Comparison of ENCODE assay signal across 9 mouse cellular contexts in genomic region chr14:76708728-76709127, GRCm38 (mm10).
DNase-seq lines count a peak whose midpoint lies in the region; ATAC-seq and TF ChIP-seq lines count a peak whose summit lies in the region.
"Had no signal": no experiment of that assay in that cellular context is flagged by ENCODE, and none has a peak within 500 bp of the region (broad histone marks: within the 10 kb centered on the region; RNA-seq: fewer than 3 reads in every experiment).

No protein-coding gene starts in this region.

- no peaks in the 10 kb centered on the region for H3K9me3 ChIP-seq in heart, embryonic 10.5 days
- H3K9me3 ChIP-seq in kidney, embryonic 16.5 days (ENCODE audit: low read length), result no peaks in the 10 kb centered on the region; the same call in 1 of the 2 replicates

- peak overlapping the region; percentile 6; the same call in 1 of the 2 replicates for H3K27ac ChIP-seq in cortical plate, adult 2 months (ENCODE audit: insufficient read depth, low read length)
- H3K27ac ChIP-seq in heart, embryonic 10.5 days, result peak overlapping the region; percentile 11; the same call in 1 of the 2 replicates
- no peak overlapping the region for H3K27ac ChIP-seq in kidney, embryonic 16.5 days (ENCODE audit: low read length)

- no peaks in the 10 kb centered on the region for H3K27me3 ChIP-seq in heart, embryonic 10.5 days (ENCODE audit: insufficient read depth, poor library complexity, severe bottlenecking)
- no peaks in the 10 kb centered on the region for H3K27me3 ChIP-seq in kidney, embryonic 16.5 days (ENCODE audit: insufficient read depth, low read length)
- H3K27me3 ChIP-seq: megakaryocyte, embryonic 14.5 days had no signal

- peak; percentile 45 for DNase-seq in kidney, postnatal 14 days
- DNase-seq in kidney, adult 8-10 months, result no peak
- no peak for DNase-seq in heart, embryonic 10.5 days (ENCODE audit: low spot score)
- peak; percentile 64 for DNase-seq in lung, postnatal 10 days
- no peak for DNase-seq in B cell, adult 2 months
- no peak for DNase-seq in cerebellum, postnatal 10 days

- WGBS in heart, embryonic 10.5 days, result 79% methylated on average over 11 of the region's 11 CpGs
- 73% methylated on average over 11 of the region's 11 CpGs for WGBS in kidney, embryonic 16.5 days

- no peak for TF ChIP-seq CTCF in cortical plate, adult 2 months (IDR thresholded peaks at IDR 0.05; ENCODE audit: extremely low read depth, insufficient read depth, low read length)

- H3K4me2 ChIP-seq in kidney, embryonic 16.5 days (replicated peaks; ENCODE audit: low read depth, low read length), result no peak overlapping the region

- H3K36me3 ChIP-seq in heart, embryonic 10.5 days, result no peaks in the 10 kb centered on the region
- no peaks in the 10 kb centered on the region for H3K36me3 ChIP-seq in kidney, embryonic 16.5 days (ENCODE audit: insufficient read depth, low read length)

- no peak for TF ChIP-seq POLR2A in cortical plate, adult 2 months (IDR thresholded peaks at IDR 0.05; ENCODE audit: extremely low read depth, insufficient read depth, low read length)

- no peak overlapping the region for H3K9ac ChIP-seq in kidney, embryonic 16.5 days (replicated peaks; ENCODE audit: low read length)

- peaks cover 5% of the 10 kb centered on the region; the same call in 1 of the 2 replicates for H3K4me1 ChIP-seq in cortical plate, adult 2 months (ENCODE audit: control insufficient read depth, insufficient read depth, low read length)
- H3K4me1 ChIP-seq in heart, embryonic 10.5 days, result peaks cover 28% of the 10 kb centered on the region
- H3K4me1 ChIP-seq in kidney, embryonic 16.5 days (ENCODE audit: insufficient read depth, low read length), result peaks cover 13% of the 10 kb centered on the region

- H3K4me3 ChIP-seq in cortical plate, adult 2 months (ENCODE audit: insufficient read depth, low read length), result no peak overlapping the region
- no peak overlapping the region for H3K4me3 ChIP-seq in heart, embryonic 10.5 days
- H3K4me3 ChIP-seq in kidney, embryonic 16.5 days (ENCODE audit: low read length), result no peak overlapping the region
- H3K4me3 ChIP-seq: megakaryocyte, embryonic 14.5 days had no signal

- no peak for ATAC-seq in kidney, embryonic 16.5 days (ENCODE audit: low FRiP score, low TSS enrichment)

Comparison
In these comparisons a context has a peak if more than half of its experiments do, and no peak if none do; other contexts are left out.
1. DNase-seq: peak in kidney, postnatal 14 days (single experiment) and lung, postnatal 10 days (single experiment); none in kidney, adult 8-10 months (0 of 2), heart, embryonic 10.5 days (single experiment), B cell, adult 2 months (0 of 2) and cerebellum, postnatal 10 days (0 of 2).